Mouse (Mus musculus) adrenal gland (tissue): ENCODE measurements around the gene Ehbp1.

Source experiments
- intact Hi-C: fragments of 180-260 bp; cut with DNase I; formaldehyde crosslinking; loops from one replicate; pipeline ENCODE4 v1.15.1; 2025

Ehbp1 gene

DNA sequence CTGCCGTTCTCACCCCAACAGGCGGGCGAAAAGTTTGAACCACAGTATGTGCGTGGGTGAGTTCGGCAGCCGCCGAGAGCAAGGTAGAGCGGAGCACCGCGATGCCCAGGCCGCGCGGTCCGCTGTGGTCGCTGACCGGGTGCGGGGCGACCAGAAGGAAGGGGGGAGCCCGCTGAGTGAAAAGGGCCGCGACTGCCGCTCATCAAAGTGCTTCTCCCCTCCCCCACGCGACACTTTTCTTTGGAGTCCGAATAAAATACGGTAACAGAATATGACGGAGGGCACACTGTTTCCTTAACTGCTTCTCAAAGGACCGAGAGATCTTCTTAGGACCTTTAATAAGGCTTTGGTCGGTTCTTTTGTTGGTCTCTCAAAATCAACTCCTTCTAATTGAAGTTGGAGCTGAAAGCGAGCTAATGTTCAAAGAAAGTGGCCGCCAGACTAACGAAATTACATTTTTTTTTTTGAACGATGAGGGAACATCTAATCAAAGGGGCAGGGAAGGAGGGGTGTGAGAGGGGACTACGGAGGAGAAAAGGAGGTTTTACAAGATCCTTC is 339.2 kb downstream of the Ehbp1 start, which contains the start of gene Otx1:
TSS of gene Otx1 (minus strand) at position 115 of the 558 bp plus-strand sequence.
- intact Hi-C loops: no loop called here

DNA sequence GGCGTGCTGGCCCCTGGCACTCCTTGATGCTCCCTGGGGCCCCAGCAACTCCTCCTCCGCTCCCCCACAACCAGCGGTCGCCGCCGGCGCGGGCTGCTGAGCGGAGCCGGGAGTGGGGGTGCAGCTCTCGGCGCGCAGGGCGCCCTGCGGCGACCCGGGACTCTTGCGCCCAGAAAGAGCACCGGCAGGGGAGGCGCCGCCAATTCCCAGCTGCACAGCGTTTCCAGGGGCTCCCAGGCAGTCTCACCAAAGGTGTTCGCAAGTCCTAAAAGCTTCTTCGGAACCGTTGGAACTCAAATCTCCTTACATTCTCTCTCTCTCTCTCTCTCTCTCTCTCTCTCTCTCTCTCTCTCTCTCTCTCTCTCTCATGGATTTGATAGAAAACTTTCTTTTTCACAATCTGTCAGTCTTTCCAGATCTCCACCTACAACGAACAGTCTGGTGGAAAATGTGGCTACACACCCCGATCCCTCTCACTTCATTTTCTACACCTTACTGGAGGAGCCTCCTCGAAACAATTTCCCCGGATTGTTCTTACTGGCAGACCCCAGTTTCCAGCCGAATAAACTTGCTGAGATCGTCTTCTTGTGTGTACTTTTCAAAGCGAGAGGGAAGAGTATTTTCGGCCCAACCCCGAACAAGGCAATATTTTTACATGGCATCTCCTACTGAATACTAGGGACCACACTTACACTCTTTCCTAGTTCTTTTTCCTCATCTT is 339.9 kb downstream of the Ehbp1 start:
- intact Hi-C loops: no loop called here

DNA sequence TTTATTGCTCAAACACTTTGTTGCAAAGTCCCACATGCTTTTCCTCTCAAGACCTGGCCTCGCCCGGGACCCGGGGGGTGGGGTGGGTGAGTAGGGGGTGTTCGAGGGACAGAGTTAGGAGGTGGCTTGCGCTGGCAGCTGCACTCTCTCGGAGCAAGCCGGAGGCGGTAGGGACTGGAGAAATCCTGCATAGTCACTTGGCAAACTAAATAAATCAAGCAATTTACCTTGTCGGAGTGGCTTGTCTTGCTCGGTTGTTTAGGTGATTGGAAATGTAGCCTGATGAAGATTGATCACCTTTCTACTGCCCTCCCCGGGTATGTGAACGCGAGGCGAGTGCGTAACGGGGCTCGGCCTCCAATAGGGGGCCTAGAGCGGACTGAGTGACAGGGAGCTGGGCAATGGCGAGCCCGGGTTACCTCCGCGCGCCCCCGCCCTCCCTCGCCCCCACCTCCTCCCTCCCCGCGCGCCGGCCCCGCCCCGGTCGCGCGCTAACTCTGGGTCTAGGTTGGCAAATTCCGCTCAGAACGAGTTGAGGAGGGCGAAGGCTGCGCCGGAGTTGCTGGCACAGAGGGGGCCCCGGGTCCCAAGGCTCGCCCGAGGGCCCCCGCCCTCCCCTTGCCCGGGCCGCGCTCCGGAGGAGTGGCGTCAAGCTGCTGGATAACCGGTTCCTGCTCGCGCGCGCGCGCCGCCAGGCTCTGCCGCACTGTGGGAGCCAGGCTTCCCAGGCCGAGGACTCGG is 340.6 kb downstream of the Ehbp1 start:
- intact Hi-C loops: no loop called here

DNA sequence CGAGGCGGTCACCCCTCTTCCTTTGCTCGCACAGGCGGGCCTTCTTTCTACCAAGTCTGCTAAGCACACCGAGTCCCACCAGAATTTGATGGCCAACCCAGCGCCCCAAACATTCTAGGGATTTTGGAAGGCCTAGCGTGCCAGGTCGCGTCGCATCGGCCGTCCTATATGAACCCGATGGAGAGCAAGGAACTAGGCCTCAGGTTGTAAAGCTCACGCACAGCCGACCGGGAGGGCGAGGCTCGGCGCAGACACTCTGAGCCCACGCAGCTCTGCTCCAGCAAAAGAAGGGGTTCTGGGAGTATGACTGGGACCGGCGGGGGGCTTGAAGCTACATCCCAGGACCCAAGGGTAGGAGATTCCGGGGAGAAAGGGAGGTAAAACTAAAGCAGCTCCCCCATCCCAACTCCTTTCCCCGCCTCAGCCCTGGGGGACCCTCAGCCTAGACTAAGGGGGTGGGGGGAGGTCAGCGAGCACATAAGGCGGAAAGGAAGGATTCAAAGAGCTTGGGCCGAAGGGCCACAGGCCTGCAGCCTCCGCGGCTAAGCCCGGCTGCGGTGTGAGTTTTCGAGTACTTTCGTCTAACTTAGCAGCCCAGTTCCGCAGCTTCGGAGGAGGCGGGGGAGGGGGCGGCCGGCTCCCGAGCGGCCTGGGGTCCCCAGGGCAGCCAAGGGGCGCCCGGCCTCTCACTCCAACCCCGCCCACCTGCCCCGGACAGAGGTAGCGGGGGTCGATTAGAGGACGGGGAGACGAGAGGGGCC is 341.6 kb downstream of the Ehbp1 start:
- intact Hi-C loops: no loop called here

DNA sequence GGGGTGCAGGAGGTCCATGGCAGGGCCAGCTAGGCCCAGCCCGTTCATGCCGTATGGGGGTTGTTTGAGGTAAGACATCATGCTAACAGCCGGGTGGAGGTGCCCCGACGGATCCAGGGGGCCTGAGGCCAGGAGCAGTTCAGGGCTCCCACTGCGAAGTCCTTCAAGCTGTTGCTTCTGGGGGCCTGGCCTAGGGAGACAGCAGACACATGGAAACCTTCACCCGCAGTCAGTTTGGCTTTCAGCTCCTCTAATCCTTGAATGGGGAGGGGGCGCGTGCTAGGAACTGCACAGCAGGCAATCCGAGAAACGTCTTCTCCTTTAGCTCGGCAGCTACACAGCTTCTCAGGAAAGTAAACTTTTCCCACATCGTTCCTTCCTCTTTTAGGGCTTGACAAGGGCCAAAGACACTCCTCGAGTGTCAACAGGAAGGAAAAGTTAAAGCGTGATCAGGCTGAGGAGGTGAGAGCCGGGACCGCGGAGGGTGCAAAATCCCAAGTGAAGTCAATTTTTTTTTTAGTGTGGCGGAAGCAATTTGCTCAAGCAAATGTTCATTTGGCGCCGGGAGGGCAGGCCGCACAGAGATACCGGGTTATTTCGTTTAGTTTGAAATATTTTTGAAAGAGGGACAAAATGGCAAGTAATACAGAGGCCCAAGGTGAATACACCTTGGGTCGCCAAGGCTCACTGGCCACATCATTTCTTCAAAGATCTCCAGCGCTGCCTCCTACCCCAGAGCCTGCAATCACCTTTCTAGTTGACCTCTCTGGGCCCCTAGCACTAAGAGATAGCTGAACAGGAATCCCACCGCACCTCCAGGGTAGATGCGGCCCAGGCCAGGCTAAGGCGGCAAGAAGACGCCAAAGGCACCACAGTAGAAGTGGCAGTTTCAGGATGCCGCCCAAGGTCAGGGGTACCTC is 342.4 kb downstream of the Ehbp1 start:
- intact Hi-C loops: no loop called here

DNA sequence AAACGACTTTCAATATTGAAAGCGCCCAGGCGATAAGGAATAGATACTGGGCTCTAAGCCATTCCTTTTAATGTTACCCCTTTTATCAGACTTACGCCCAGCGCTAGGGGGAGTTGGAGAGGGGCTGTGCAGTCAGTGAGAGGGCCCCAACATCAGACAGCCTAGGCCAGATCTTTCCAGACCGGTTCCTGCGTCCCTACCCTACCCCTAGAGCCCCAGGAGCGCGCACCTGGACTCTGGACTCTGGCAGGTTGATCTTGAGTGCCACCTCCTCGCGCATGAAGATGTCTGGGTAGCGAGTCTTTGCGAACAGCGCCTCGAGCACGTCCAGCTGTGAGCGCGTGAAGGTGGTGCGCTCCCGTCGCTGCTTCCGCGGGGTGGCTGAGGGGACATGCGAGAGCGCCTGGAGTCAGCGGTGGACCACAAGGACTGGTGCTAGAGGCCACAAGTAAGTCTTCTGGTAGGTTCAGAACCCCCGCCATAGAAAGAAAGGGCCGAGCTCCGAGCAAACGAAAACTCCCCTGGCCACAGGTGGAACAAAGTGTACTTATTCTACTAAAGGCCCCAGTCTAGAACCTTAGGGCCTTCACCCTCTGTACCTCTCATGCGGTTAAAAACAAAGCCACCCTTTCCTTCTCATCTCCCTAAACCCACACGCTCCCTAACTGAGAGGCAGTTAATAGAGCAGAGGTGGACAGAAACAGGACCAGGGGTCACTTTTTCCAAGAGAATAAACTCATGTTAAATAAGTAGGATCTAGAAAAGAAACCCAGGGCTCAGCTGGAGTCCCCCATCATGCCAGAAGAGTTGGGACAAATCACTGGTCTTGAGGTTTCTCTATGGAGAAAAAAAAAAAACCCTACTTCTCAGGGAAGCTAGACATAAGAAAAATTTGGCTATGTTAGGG is 343.7 kb downstream of the Ehbp1 start:
- intact Hi-C loops: no loop called here

DNA sequence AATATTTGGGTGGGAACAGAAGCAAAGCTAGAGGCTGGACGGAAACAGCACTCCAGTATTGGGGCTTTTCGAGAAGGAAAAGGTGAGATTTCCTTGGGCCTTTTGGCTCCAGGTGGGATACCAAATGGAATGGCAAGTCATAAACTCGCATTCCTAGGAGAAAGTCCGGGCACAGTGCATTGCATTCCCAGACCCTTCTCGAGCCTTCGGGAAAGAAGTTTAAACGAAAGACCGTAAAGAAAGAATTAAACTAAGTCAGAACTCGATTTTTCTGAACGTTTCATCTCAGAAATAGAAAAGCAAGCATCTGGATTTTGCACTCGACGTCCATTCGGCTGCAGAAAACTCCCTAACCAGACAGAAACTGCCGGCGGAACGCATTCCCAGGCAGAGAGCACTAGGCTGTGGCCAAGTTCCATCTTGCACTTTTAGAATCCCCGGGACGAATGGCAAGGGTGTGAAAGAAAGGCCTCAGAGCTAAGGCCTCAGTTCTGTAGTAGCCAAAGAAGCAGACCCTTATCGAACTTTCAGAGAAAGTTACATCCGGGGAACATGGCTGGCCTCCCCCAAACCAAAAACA is 344.4 kb downstream of the Ehbp1 start:
- intact Hi-C loops: no loop called here

DNA sequence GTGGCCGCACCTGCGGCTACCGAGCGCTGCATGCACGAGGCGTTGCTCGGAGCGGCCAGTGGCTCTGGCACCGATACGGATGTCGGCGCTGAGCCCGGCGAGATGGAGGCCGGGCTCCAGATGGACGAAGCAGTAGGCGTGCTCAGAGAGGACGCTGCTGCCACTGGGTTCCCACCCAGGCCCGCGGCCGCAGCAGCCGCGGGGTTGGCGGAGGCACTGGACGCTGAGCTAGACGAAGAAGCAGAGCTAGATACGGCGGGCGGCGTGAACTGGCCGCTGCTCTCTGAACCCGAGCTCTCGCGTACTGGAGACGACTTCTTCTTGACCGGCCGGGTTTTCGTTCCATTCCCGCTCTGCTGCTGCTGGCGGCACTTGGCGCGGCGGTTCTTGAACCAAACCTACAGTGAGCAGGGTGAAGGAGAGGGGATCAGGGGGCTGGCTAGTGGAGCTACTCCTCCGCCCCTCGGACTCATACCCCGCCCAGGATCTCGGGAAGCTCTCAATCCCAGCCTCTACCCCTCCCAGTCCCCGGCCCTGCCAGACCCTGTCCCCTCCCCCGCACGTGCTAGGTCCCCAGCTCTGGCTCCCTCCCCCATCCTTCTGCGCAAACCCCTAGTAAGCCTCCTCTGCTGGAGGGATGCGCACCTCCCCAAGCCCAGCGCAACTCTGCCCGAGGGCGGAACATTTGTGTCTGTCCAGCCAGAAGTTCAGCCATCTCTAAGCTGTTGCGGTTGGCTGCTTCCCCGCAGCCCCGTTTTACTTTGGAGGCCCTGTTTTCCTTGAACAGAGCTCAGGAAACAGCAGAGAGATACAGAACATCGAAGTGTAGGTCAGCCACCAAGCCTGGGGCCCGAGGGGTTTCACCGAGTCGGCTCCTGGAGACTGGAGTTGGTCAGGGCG is 345.2 kb downstream of the Ehbp1 start:
- intact Hi-C loops: no loop called here

DNA sequence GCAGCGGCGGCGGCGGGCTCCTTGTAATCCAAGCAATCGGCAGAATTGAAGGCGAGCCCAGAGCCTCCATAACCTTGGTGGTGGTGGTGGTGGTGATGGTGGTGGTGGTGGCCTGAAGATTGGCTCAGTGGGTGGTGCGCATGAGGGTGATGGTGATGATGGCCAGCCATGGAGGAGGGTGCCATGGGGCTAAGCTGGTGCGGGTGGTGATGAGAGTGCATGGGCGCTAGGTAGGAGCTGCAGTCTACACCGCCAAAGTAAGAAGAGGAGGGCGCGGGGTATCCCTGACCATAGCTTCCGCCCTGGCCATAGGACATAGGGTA is 345.8 kb downstream of the Ehbp1 start:
- intact Hi-C loops: no loop called here

DNA sequence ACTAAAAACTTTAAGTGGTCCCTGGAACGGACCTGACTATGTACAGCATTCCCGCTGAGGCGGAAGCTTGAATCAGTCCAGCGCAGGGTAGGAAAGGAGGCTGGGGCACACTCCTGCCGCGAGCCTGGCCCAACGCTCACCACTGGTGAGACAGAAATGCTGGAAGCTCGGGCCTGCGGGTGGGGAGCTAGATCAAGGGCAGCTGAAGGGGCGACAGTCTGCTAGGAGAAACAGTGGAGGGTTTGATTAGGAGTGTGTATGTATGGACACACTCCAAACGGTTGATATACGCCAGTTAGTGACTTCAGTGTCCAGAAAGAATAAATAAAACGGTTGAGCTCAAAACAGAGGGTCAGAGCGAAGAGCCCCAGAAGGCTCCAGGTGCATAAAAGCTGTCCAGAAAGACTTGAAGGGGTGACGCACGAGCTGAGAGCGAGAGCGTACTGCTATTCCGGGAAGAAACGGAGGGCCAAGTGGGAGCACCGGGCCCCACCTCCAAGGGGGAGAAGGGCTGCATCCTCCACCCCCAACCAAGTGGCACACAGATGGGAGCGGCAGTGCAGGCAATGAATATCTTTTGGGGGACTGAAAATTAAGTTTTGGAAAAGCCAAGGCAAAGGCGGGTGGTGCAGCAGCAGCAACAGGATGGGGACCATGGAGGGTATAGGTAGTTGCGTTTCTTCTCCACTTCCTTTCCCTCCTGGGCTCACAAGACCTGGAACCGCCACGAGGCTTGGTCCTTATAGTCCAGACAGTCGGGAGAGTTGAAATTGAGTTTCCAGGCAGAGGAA is 346.4 kb downstream of the Ehbp1 start:
- intact Hi-C loops: no loop called here

DNA sequence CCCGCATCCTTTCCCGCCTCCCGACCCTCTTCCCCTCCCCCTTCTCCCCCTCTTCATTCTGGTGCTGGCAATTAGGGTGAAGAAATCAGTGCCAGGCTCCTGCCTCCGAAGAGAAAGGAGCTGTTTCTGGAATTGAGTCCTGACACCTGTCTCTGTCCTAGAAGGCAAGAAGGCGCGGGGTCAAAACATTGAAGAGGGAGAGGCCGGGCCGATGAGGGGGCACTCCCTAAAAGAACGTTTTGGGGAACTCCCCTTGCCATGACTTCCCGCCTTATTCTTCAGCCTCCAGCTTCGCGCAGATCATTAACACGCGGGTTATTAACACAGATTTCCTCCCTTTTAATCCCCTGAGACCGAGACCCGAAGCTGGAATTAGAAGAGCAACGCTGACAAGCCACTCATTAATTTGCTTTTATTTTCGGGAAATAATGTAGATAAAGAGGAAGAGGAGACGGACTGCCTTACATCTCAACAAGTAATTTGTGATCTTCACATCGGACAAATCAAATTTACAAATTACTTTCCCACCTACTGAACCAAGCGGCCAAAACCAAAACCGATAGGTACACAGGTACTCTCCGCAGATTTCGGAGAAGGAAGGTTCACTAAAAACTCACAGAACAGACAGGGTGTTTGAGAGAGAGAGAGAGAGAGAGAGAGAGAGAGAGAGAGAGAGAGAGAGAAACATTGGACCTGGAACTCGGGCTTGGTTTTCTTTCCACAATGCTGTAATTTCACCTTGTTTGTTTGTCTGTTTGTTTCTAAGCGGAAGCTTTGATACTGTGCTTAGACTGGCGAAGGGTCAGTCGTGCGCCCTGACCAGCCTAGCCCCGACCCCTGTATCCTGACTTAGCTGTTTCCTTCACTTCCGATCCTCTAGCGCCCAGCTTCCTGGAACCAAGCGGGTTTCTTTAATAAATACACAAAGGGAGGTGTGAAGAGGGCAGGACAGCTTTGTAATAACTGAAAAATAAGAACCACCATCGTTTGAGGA is 347.4 kb downstream of the Ehbp1 start:
- intact Hi-C loops: no loop called here

DNA sequence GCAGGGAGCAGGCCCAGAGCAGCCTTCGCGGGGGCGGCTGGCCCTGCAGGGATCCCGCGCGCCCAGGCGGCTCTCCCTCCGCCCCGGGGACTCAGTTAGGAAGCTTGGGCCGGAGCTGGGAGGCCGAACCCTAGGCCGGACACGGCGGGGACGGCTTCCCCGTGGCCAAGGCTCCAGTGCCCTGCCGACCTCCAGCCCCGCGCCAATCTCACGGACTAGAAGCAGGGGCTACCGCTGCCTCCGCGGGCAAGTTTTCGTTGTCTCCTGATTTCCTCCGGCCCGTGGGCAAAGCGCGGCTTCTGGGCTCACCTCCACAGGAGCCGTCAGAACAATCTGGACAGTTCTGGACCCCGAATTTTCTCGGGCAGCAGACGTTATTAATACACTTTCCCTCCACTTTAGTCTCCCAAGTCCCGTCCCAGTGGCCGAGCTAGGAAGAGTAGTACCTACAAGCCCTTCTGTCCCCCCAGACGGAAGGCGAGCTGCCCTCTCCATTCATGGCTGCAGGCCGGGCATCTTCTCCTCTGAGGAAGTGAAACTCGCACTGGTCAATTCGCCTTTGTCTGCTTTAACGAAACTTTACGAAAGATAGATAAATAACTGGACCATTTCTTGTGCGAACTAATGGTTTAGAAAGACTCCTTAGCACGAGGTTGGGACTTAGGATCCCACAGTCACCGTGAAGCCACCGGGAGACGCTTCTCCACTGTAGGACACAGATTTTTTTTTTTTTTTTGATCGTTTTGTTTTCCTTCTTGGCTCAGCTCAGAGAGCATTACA is 348.3 kb downstream of the Ehbp1 start:
- intact Hi-C loops: no loop called here

DNA sequence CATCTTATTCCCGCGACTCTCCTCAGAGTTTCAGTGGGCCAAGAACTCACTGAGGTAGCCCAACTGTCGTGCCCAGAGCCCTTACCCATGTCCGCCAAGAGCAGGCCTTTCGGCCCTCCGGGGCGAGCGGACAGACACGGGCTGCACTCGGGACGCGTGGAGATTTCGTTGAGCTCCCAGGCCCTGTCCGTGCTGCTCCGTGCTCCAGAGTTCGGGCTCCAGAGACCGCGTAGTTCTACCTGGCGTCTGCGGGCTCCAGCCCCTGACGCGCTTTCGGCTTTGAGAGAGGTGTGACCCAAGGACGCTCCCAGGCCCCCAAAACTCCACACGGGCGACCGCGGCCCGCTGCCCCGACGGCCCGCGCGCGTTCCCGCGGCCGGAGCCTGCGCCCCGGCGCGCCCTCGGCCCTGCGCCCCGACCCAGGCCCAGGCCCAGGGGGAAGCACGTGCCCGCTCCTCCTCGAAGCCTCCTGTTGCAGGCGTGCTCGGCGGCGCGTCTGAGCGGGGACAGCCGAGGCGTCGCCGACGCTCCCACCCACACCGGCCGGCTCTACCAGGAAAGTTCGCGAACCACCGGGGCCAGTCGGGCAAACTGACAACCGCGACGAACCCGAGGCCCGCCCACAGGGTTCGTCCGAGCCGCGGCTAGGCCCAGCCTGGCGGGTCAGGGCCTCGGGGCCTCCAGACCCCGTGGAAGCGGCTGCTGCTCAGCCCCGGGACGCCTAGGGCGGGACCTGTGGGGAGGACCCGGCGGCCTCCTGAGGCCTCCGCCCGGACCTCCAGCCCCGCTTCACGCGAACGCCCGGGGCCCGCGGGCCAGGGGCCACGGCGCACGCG is 349.1 kb downstream of the Ehbp1 start:
- intact Hi-C loops: no loop called here

DNA sequence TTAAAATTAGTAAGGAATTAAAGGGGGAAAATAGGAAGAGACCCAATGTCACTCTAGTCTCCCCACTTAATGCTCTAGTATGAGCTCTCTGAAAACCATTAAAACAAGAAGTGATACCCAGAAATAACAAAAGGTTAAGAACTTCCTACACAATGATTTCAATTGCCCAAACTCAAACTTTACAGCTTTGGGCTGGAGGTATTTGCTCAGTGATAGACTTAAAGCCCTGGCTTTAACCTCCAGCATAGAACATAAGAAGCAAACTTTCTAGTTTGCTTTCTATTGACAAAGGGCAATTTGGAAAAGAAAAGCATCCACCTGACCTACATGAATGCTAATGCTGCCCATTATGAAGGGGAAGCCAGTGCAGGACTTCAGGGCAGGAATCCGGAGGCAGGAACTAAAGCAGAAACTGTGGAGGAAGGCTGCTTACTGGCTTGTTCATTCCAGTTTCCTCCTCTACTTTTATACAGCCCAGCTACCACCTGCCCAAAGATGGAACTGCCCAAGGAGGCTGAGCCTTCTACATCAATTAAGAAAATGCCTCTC is 353.6 kb downstream of the Ehbp1 start:
- intact Hi-C loops: no loop called here
